Mouse (Mus musculus) layer of hippocampus, postnatal 10 days (tissue): ENCODE data around the gene Rbak. TPM values are rescaled to one million over a fixed set of nuclear protein-coding genes. Genes with fewer than 3 reads are reported as not detected.
A peak's percentile ranks its signal among the peaks of the same experiment; 100 is the strongest.
"Not testable (repeated sequence)": the region's sequence is repeated elsewhere in the genome, so short reads cannot be mapped to it uniquely, and the experiment has no call there.

Experiments
- DNase-seq, 2 experiments: peaks; one replicate each; pipeline ENCODE4 v3.0.0; 2021; ENCODE audit warnings: low spot score in 2 of 2
- long read RNA-seq: library from polyadenylated mRNA; stranded (forward); transcript quantifications from one replicate; pipeline ENCODE4 v2.0.0, GENCODE M21; 2023
- total RNA-seq, 2 experiments: library from RNA; stranded (reverse); gene quantifications; 2 replicates each; pipeline ENCODE4 v1.2.3; 2021

Gene Rbak
- total RNA-seq, result 10 to 100 TPM; 16.8 to 17.5 TPM
- long read RNA-seq, transcript Rbak-201 (5 exons, 3,335 nt), result major isoform, 6 of 22 reads
- long read RNA-seq, partial matches to known transcripts, result 0 of 22 reads
- long read RNA-seq, other reads (novel, unspliced or antisense), result 15 of 22 reads

GRCm38 (mm10) chr5:143180255-143181076 lies at the start of gene Rbak, which contains the start of gene Spdye4b:
Gene Rbak (minus strand): TSS chr5:143180775.
Gene Spdye4b (plus strand): TSS chr5:143181017.
- peak; percentile 87 to 91 for DNase-seq

GRCm38 (mm10) chr5:143226790-143227189 lies 46.2 kb upstream of the Rbak start, which contains the start of gene Spdye4a:
Gene Spdye4a (minus strand): TSS chr5:143226890.
- DNase-seq, result no peak

- DNase-seq, result no peak
Observed at GRCm38 (mm10) chr5:143222287-143222686, 41.7 kb upstream of the Rbak start.

GRCm38 (mm10) chr5:143220996-143221395 lies 40.4 kb upstream of the Rbak start:
- DNase-seq, result no peak

- DNase-seq, result no peak
Observed at GRCm38 (mm10) chr5:143213832-143214231, 33.3 kb upstream of the Rbak start.

GRCm38 (mm10) chr5:143205015-143205414 lies 24.4 kb upstream of the Rbak start:
- no peak for DNase-seq

- no peak for DNase-seq
Observed at GRCm38 (mm10) chr5:143196506-143196905, 15.9 kb upstream of the Rbak start.

- no peak for DNase-seq
Observed at GRCm38 (mm10) chr5:143195166-143195565, 14.6 kb upstream of the Rbak start.

- not testable (repeated sequence) for DNase-seq
Observed at GRCm38 (mm10) chr5:143194747-143195146, 14.2 kb upstream of the Rbak start.

GRCm38 (mm10) chr5:143192806-143193205 lies 12.2 kb upstream of the Rbak start:
- DNase-seq, result no peak

GRCm38 (mm10) chr5:143188014-143188413 lies 7.4 kb upstream of the Rbak start:
- DNase-seq, result not testable (repeated sequence)

GRCm38 (mm10) chr5:143179179-143179578 lies 1.4 kb downstream of the Rbak start:
- no peak for DNase-seq

- no peak for DNase-seq
Observed at GRCm38 (mm10) chr5:143177541-143178200, 2.9 kb downstream of the Rbak start.

- DNase-seq, result no peak
Observed at GRCm38 (mm10) chr5:143175970-143176369, 4.6 kb downstream of the Rbak start.

GRCm38 (mm10) chr5:143165508-143166070 lies 15.0 kb downstream of the Rbak start:
- no peak for DNase-seq

- no peak for DNase-seq
Observed at GRCm38 (mm10) chr5:143155534-143155933, 25.0 kb downstream of the Rbak start.

GRCm38 (mm10) chr5:143153756-143154155 lies 26.8 kb downstream of the Rbak start:
- DNase-seq, result no peak

GRCm38 (mm10) chr5:143150044-143150443 lies 30.5 kb downstream of the Rbak start:
- no peak for DNase-seq

- DNase-seq, result no peak
Observed at GRCm38 (mm10) chr5:143149536-143149935, 31.0 kb downstream of the Rbak start.

GRCm38 (mm10) chr5:143148661-143149060 lies 31.9 kb downstream of the Rbak start:
- DNase-seq, result no peak

GRCm38 (mm10) chr5:143147481-143147880 lies 33.1 kb downstream of the Rbak start, which contains the start of gene Olfr718-ps1:
Gene Olfr718-ps1 (minus strand): TSS chr5:143147581.
- DNase-seq, result no peak

- DNase-seq, result no peak
Observed at GRCm38 (mm10) chr5:143137580-143137979, 43.0 kb downstream of the Rbak start.
